ENCODE assay signal across 22 mouse cellular contexts in genomic region chr4:43981251-43981650, GRCm38 (mm10). TPM values are rescaled to one million over a fixed set of nuclear protein-coding genes. Genes with fewer than 3 reads are reported as not detected.
"Had no signal": no experiment of that assay in that cellular context is flagged by ENCODE, and none has a peak within 500 bp of the region (broad histone marks: within the 10 kb centered on the region; RNA-seq: fewer than 3 reads in every experiment).

No protein-coding gene starts in this region.

- H3K27ac ChIP-seq: kidney, postnatal 0 days; limb, embryonic 13.5 days; neural tube, embryonic 13.5 days had no signal

- ATAC-seq: lung, postnatal 0 days had no signal

- DNase-seq: kidney, adult 11 months; kidney, adult 9 months; kidney, postnatal 36 days; layer of hippocampus, adult 9-11 months; layer of hippocampus, postnatal 36 days; liver, embryonic 13.5 days; lung, adult 2 months; lung, postnatal 36 days; retina, postnatal 1 day; right cerebral cortex, postnatal 4 days; spleen, adult 18-20 months; thymus, adult 18-20 months; thymus, postnatal 14 days had no signal

- H3K9me3 ChIP-seq: limb, embryonic 13.5 days; liver, embryonic 13.5 days; neural tube, embryonic 13.5 days; stomach, embryonic 15.5 days had no signal

- H3K27me3 ChIP-seq: limb, embryonic 13.5 days; liver, embryonic 13.5 days; neural tube, embryonic 13.5 days; stomach, embryonic 15.5 days had no signal

- H3K36me3 ChIP-seq: neural tube, embryonic 13.5 days; stomach, embryonic 15.5 days had no signal

RNA-seq across cellular contexts. Expression of gene Ccin, which starts 2.0 kb away (rescaled TPM):
- total RNA-seq: layer of hippocampus, adult 18-20 months; layer of hippocampus, postnatal 36 days; left cerebral cortex, postnatal 36 days had no signal
- polyA plus RNA-seq: kidney, postnatal 0 days; limb, embryonic 13.5 days; liver, embryonic 13.5 days; lung, postnatal 0 days; midbrain, embryonic 11.5 days; midbrain, embryonic 16.5 days; neural tube, embryonic 13.5 days; stomach, embryonic 15.5 days had no signal
